In the genomic region with DNA sequence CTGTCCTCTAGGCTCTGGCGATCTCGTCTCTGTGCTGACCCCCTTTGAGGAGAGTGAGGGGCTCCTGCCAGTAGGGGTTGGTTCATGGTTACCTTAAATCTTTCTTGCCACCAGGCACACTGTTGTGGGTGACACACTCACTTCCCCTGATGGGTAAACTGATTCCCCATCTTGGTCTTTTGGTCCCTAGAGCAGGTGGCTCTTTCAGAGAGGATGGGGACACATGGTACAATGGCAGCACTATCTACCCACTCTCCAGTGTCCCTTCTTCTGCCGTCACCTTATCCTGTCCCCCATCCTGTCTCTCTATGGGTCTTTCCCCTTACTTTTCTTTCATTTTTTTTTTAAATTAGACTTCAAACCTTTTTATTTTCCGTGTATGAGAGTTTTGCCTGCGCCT, we compare ENCODE assay signal across 1 mouse cellular context.
TF ChIP-seq lines count a peak whose summit lies in the region.

No protein-coding gene starts in this region.

TF ChIP-seq in MEL, 35 proteins besides CTCF, POLR2A, EP300 and RAD21 (continued from another document):
- TF ChIP-seq UBTF (IDR thresholded peaks at IDR 0.05; ENCODE audit: borderline replicate concordance, insufficient read depth, low read depth, low read length) = no peak
- TF ChIP-seq CHD1 (IDR thresholded peaks at IDR 0.05; ENCODE audit: low read depth, low read length) = no peak
- TF ChIP-seq CHD2 (IDR thresholded peaks at IDR 0.05; ENCODE audit: low read length) = no peak
- TF ChIP-seq USF1 (IDR thresholded peaks at IDR 0.05; ENCODE audit: low read depth, low read length) = no peak
- TF ChIP-seq MAZ (IDR thresholded peaks at IDR 0.05; ENCODE audit: low read depth, low read length) = no peak
- no peak for TF ChIP-seq RCOR1 (IDR thresholded peaks at IDR 0.05; ENCODE audit: low read depth, low read length)
- TF ChIP-seq SMC3 (IDR thresholded peaks at IDR 0.05; ENCODE audit: low read depth, low read length) = no peak
- TF ChIP-seq ELF1 (IDR thresholded peaks at IDR 0.05; ENCODE audit: low read depth, low read length) = no peak
- no peak for TF ChIP-seq MEF2A (IDR thresholded peaks at IDR 0.05; ENCODE audit: extremely low read depth, insufficient replicate concordance, low read depth, low read length, poor library complexity, severe bottlenecking)
- TF ChIP-seq ZKSCAN1 (IDR thresholded peaks at IDR 0.05; ENCODE audit: low read depth, low read length) = no peak
- TF ChIP-seq NRF1 (IDR thresholded peaks at IDR 0.05; ENCODE audit: insufficient read depth, low read depth, low read length, poor library complexity, severe bottlenecking) = no peak
